Mouse (Mus musculus): ENCODE measurements at regions not wholly inside any gene's neighbourhood (a gene's known extent, or its start where the extent isn't known, plus 50 kb on each side); places are given as distances from the start of the nearest gene placed in this dataset.

GRCm38 (mm10) chr17:4214970-4215369, 518.9 kb upstream of the Nox3 start:
- no peak for TF ChIP-seq HCFC1 (IDR thresholded peaks at IDR 0.05; ENCODE audit: borderline replicate concordance, insufficient read depth, low read length)
- no peak for TF ChIP-seq CHD2 (IDR thresholded peaks at IDR 0.05; ENCODE audit: low read depth, low read length)

Data from ES-E14 (cell line).